Mouse (Mus musculus) embryonic fibroblast, embryonic 13.5 days (primary cell): Measurements from ENCODE around the gene Mdh2.

Experiments used
- CTCF ChIP-seq: IDR thresholded peaks from 2 replicates; pipeline ENCODE4 v1.5.1; 2011; ENCODE audit warnings: mild to moderate bottlenecking, control low read depth, low read length, moderate library complexity, borderline replicate concordance; ENCODE audit not compliant: insufficient read depth
- POLR2A ChIP-seq: IDR thresholded peaks from 2 replicates; pipeline ENCODE4 v1.6.1; 2011; ENCODE audit warnings: low read depth, mild to moderate bottlenecking, control low read depth, low read length, moderate library complexity

GRCm38 (mm10) chr5:135794859-135795181, 16.5 kb downstream of the Mdh2 start:
- TF ChIP-seq CTCF = no peak
- no peak for TF ChIP-seq POLR2A
